ENCODE assay signal across 18 mouse cellular contexts in genomic region chr3:90010291-90010690, GRCm38 (mm10).
"Had no signal": no experiment of that assay in that cellular context is flagged by ENCODE, and none has a peak within 500 bp of the region (broad histone marks: within the 10 kb centered on the region; RNA-seq: fewer than 3 reads in every experiment).

No protein-coding gene starts in this region.

- H3K4me3 ChIP-seq: lung, embryonic 15.5 days; midbrain, embryonic 10.5 days; midbrain, embryonic 12.5 days; myocyte; neural tube, embryonic 13.5 days; neural tube, embryonic 15.5 days; stomach, embryonic 15.5 days had no signal

- H3K9me3 ChIP-seq: lung, embryonic 15.5 days; midbrain, embryonic 10.5 days; midbrain, embryonic 12.5 days; neural tube, embryonic 13.5 days; neural tube, embryonic 15.5 days; stomach, embryonic 15.5 days had no signal

- H3K4me1 ChIP-seq: lung, embryonic 15.5 days; midbrain, embryonic 10.5 days; midbrain, embryonic 12.5 days; neural tube, embryonic 13.5 days; neural tube, embryonic 15.5 days; stomach, embryonic 15.5 days had no signal

- H3K27ac ChIP-seq: lung, embryonic 15.5 days; midbrain, embryonic 10.5 days; midbrain, embryonic 12.5 days; neural tube, embryonic 13.5 days; neural tube, embryonic 15.5 days; stomach, embryonic 15.5 days; stomach, postnatal 0 days had no signal

- ATAC-seq: liver, postnatal 0 days; lung, postnatal 0 days; midbrain, embryonic 16.5 days had no signal

- H3K4me2 ChIP-seq: lung, embryonic 15.5 days; midbrain, embryonic 12.5 days; neural tube, embryonic 13.5 days; neural tube, embryonic 15.5 days; stomach, embryonic 15.5 days had no signal

- H3K9ac ChIP-seq: liver, postnatal 0 days; lung, embryonic 15.5 days; midbrain, embryonic 12.5 days; neural tube, embryonic 13.5 days; neural tube, embryonic 15.5 days; stomach, embryonic 15.5 days had no signal

- H3K27me3 ChIP-seq: lung, embryonic 15.5 days; midbrain, embryonic 12.5 days; neural tube, embryonic 13.5 days; neural tube, embryonic 15.5 days; stomach, embryonic 15.5 days had no signal

- DNase-seq: liver, postnatal 0 days; lung, adult 2 months; lung, postnatal 4 days; midbrain, embryonic 14.5 days; right cerebral cortex, postnatal 14 days; thymus, adult 2 months; thymus, postnatal 25 days; thymus, postnatal 4 days had no signal
